Mouse (Mus musculus): ENCODE results near the gene Palm3. TPM values are rescaled to one million over a fixed set of nuclear protein-coding genes. Genes with fewer than 3 reads are reported as not detected.

Gene Palm3
- polyA plus RNA-seq (2012; rRNA removed): 7.8 and 7.9 TPM in 2 replicates

DNA sequence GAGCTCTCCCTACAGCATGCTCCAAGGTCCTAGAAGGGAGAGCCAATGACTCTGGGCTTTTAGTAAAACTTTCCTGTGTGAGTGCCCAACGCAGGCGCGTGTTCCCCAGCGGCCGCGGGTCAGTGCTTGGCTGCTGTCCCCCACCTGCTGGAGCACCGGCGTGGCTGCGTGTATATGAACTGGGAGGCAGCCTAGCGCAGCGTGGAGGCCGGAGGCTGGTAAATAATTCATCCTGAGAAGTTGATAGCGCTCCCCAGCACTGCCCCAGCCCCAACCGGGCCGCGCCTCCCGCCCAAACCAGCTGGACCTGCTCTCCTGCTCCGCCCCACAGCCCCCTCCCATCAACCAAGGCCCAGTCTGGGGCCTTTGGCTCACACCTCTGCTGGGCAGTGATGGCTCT, at the start of gene Palm3:
TSS of gene Palm3 (plus strand) at position 376 of the 400 bp plus-strand sequence.
- peak within 1 kb of the TSS; percentile 45; the same call in 1 of the 2 replicates for H3K27ac ChIP-seq (ENCODE audit: insufficient read depth, low read depth, low read length)
- H3K4me3 ChIP-seq (ENCODE audit: insufficient read depth, low read depth, low read length): peak within 1 kb of the TSS; percentile 11; the same call in 1 of the 2 replicates
- TF ChIP-seq CTCF (conservative IDR thresholded peaks at IDR 0.05; ENCODE audit: insufficient read depth, insufficient read length, low read depth, low read length) (no peak), POLR2A (IDR thresholded peaks at IDR 0.05; ENCODE audit: low read depth, low read length) (no peak)

DNA sequence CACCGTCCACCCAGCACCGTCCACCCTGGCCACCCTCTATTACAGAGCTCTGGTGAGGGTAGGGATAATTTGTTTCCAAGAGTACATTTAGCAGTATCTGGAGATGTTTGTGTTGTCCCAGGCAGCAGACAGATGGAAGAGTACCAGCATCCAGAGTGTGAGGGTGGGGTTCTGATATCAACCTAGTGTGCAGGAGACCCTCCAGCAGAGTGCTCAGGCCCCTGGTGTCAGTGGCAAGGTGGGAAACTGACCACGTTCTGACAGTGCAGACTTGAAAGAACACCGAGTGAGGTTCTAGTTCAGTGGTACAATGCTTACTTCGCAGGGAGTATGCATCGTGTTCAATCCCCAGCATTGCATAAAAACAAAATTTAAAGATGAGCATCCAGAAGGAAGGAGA, 49.6 kb upstream of the Palm3 start:
- Histone ChIP-seq H3K4me1 (ENCODE audit: control insufficient read depth, insufficient read depth, low read length) (peaks cover 12% of the 10 kb centered on the region; the same call in 1 of the 2 replicates), H3K27ac (ENCODE audit: insufficient read depth, low read depth, low read length) (peak overlapping the region; percentile 73), H3K4me3 (ENCODE audit: insufficient read depth, low read depth, low read length) (peak overlapping the region; percentile 74; the same call in 1 of the 2 replicates), H3K36me3 (ENCODE audit: control insufficient read depth, insufficient read depth, low read length) (no peaks in the 10 kb centered on the region), H3K27me3 (replicated peaks; ENCODE audit: control insufficient read depth, insufficient read depth, low read length) (no peaks in the 10 kb centered on the region)
- WGBS: 78% methylated on average over 6 of the region's 6 CpGs
- DNase-seq: no peak
- TF ChIP-seq CTCF (conservative IDR thresholded peaks at IDR 0.05; ENCODE audit: insufficient read depth, insufficient read length, low read depth, low read length): no peak
- no peak for TF ChIP-seq POLR2A (IDR thresholded peaks at IDR 0.05; ENCODE audit: low read depth, low read length)

More for the DNA sequence above, at the start of gene Palm3:
- 15% methylated on average over 18 of the region's 18 CpGs for WGBS
- H3K27me3 ChIP-seq (replicated peaks; ENCODE audit: control insufficient read depth, insufficient read depth, low read length): no peaks in the 10 kb centered on the region
- DNase-seq: peak; percentile 88
- peaks cover 31% of the 10 kb centered on the region for H3K4me1 ChIP-seq (ENCODE audit: control insufficient read depth, insufficient read depth, low read length)
- H3K36me3 ChIP-seq (ENCODE audit: control insufficient read depth, insufficient read depth, low read length): no peaks in the 10 kb centered on the region

DNA sequence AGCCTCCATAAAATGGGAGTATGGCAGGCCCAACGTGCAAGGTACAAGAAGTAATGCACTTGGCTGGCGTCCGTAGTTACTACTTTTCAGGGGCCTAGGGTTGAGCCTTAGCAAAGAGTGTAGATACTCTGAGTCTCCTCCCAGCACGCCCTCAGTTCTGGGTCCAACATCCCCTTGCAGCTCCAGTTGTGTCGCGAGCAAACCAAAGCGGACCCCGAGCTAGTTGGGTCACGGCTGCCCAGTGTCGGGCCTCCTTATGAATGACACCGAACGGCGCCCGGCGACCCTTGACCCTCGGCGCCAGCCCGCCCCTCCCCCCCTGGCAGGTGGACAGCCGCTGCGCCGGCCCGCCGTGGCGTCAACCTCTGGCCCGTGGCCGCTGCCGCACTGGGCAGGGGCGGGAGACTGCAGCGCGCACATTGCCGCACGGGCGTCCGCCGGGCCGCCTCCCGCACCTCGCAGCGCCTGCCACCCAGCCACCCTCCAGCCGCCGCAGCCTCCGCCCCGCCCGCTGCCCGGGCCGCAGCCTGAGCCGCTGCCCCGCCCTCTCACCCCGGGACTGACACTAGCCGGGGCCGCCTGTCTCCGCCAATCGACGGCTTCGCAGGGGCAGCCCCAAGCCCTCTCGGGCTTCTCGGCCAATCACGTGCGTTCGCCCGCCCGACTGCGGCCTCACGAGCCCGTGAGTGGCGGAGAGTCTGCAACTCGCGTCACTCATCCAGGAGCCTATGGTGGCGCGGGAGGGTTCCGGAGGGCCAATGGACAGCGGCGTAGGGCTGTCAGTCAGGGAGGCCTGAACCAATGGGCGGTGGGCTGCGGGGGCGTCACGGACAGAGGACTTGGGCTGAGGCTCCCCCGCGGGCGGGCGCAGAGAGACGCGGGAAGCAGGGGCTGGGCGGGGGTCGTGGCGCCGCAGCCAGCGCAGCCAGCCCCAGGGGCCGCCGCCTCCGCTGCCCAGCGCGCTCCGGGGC, 48.8 kb upstream of the Palm3 start, which contains the start of gene Prkaca:
TSS of gene Prkaca (plus strand) at position 844 of the 971 bp plus-strand sequence.
- Histone ChIP-seq H3K27ac (ENCODE audit: insufficient read depth, low read depth, low read length) (peak within 1 kb of the TSS; percentile 73), H3K27me3 (replicated peaks; ENCODE audit: control insufficient read depth, insufficient read depth, low read length) (no peaks in the 10 kb centered on the region), H3K4me3 (ENCODE audit: insufficient read depth, low read depth, low read length) (peak within 1 kb of the TSS; percentile 79), H3K4me1 (ENCODE audit: control insufficient read depth, insufficient read depth, low read length) (peaks cover 18% of the 10 kb centered on the region), H3K36me3 (ENCODE audit: control insufficient read depth, insufficient read depth, low read length) (no peaks in the 10 kb centered on the region)
- peak; percentile 100 for DNase-seq
- WGBS: under 1% methylated on average over 87 of the region's 94 CpGs
- peak; percentile 20 for TF ChIP-seq POLR2A (IDR thresholded peaks at IDR 0.05; ENCODE audit: low read depth, low read length)
- TF ChIP-seq CTCF (conservative IDR thresholded peaks at IDR 0.05; ENCODE audit: insufficient read depth, insufficient read length, low read depth, low read length): no peak

DNA sequence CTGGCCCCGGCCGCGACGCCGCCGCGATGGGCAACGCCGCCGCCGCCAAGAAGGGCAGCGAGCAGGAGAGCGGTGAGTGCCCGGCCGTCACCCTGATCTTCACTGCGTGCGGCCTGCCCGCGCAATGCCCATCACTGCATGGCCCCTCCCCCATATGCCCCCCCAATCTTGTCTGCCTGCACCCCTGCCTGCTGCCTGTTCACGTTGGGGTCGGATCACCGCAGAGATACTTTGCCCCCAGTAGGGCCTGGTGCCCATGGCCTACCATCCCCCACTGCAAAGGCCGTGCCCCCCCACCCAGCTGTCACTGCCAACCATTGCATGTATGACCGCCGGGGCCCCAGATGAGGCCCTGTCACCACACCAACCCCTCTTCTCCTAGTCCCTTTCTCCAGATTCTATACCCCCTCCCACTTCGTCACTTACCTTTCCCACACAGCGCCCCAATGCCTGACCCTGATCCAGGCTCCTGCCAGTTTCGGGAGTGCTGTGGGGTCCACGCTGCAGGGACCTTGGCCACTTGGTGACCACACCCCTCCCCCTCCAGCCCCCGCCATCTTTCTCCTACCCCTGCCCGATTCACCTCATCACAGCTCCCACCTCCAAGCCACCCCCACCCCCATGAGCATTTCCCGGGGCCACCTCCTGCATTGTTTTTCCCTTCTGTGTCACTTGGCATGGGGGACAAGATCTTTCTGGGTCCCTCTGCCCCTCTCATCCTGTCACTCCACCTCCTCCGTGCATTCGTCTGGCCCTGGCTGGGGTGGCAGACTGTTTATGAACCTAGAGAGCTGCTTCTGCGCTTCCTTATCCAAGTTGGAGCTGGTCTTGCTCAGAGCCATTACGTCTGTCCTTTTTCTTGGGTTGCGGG, 47.9 kb upstream of the Palm3 start:
- DNase-seq: no peak
- Histone ChIP-seq H3K4me1 (ENCODE audit: control insufficient read depth, insufficient read depth, low read length) (peaks cover 27% of the 10 kb centered on the region), H3K36me3 (ENCODE audit: control insufficient read depth, insufficient read depth, low read length) (no peaks in the 10 kb centered on the region), H3K27me3 (replicated peaks; ENCODE audit: control insufficient read depth, insufficient read depth, low read length) (no peaks in the 10 kb centered on the region), H3K27ac (ENCODE audit: insufficient read depth, low read depth, low read length) (peak overlapping the region; percentile 48; the same call in 1 of the 2 replicates), H3K4me3 (ENCODE audit: insufficient read depth, low read depth, low read length) (peak overlapping the region; percentile 79)
- WGBS: 5% methylated on average over 37 of the region's 37 CpGs
- TF ChIP-seq CTCF (conservative IDR thresholded peaks at IDR 0.05; ENCODE audit: insufficient read depth, insufficient read length, low read depth, low read length) (no peak), POLR2A (IDR thresholded peaks at IDR 0.05; ENCODE audit: low read depth, low read length) (no peak)

DNA sequence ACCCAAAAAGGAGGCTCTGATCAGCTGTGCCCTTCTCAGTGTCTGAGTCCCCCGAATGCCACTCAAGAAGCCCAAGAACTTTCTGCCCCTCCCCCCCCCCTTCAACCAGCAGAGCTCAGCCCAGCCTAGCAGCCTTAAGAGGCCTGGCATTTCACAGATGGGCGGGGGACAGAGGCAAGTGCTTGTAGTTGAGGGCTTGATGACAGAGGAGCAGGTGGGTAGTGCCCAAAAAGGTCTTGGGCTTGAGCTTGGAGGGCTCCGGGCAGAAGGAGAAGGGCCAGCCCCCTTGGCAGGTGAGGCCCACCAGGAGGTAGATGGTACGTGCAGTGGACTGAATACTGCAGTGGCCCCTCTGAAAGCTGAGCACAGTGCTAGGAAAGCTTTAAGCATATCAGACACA, 46.8 kb upstream of the Palm3 start:
- no peak overlapping the region for H3K27ac ChIP-seq (ENCODE audit: insufficient read depth, low read depth, low read length)
- no peaks in the 10 kb centered on the region for H3K27me3 ChIP-seq (replicated peaks; ENCODE audit: control insufficient read depth, insufficient read depth, low read length)
- H3K4me3 ChIP-seq (ENCODE audit: insufficient read depth, low read depth, low read length): no peak overlapping the region
- peaks cover 27% of the 10 kb centered on the region for H3K4me1 ChIP-seq (ENCODE audit: control insufficient read depth, insufficient read depth, low read length)
- H3K36me3 ChIP-seq (ENCODE audit: control insufficient read depth, insufficient read depth, low read length): no peaks in the 10 kb centered on the region
- WGBS: 87% methylated on average over 4 of the region's 4 CpGs
- DNase-seq: no peak
- TF ChIP-seq CTCF (conservative IDR thresholded peaks at IDR 0.05; ENCODE audit: insufficient read depth, insufficient read length, low read depth, low read length) (no peak), POLR2A (IDR thresholded peaks at IDR 0.05; ENCODE audit: low read depth, low read length) (no peak)

DNA sequence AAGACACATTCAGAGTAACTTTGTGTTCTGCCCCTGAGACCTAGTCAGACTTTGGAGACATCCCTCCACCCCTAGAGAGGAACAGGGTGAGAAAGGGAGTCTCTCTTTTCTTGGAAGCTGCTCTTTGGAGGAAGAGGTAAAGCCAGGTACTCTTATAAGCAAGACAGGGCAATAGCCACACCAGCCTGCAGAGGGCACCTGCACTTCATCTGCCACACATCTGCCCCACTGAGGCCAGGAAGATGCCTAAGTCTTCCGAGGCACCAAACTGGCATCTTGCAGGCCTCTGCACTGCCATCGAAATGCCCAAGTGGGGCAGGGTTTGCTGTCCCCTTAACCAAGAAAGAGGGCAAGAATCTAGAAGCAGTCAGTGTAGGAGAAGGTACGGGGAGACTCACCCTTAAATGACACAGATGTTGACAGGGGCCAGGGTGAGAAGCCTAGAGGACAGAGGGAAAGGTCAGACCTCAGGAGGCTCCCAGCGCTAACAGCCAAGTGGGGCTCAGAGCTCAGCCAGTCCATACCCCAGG, 45.1 kb upstream of the Palm3 start:
- no peaks in the 10 kb centered on the region for H3K36me3 ChIP-seq (ENCODE audit: control insufficient read depth, insufficient read depth, low read length)
- peak; percentile 49 for DNase-seq
- no peaks in the 10 kb centered on the region for H3K27me3 ChIP-seq (replicated peaks; ENCODE audit: control insufficient read depth, insufficient read depth, low read length)
- peaks cover 27% of the 10 kb centered on the region for H3K4me1 ChIP-seq (ENCODE audit: control insufficient read depth, insufficient read depth, low read length)
- WGBS: 67% methylated on average over 4 of the region's 4 CpGs
- TF ChIP-seq CTCF (conservative IDR thresholded peaks at IDR 0.05; ENCODE audit: insufficient read depth, insufficient read length, low read depth, low read length) (peak; percentile 76), POLR2A (IDR thresholded peaks at IDR 0.05; ENCODE audit: low read depth, low read length) (no peak)
- H3K4me3 ChIP-seq (ENCODE audit: insufficient read depth, low read depth, low read length): no peak overlapping the region
- no peak overlapping the region for H3K27ac ChIP-seq (ENCODE audit: insufficient read depth, low read depth, low read length)

All from kidney, adult 2 months (tissue).